Mouse (Mus musculus) layer of hippocampus, postnatal 14 days (tissue): ENCODE results near the gene Btnl6. TPM values are rescaled to one million over a fixed set of nuclear protein-coding genes. Genes with fewer than 3 reads are reported as not detected.
"Not testable (repeated sequence)": the region's sequence is repeated elsewhere in the genome, so short reads cannot be mapped to it uniquely, and the experiment has no call there.

Source experiments
- DNase-seq, 2 experiments: peaks; one replicate each; pipeline ENCODE4 v3.0.0; 2021 to 2022; ENCODE audit warnings: low spot score in 2 of 2, mixed read lengths in 1 of 2
- total RNA-seq, 2 experiments: library from RNA; stranded (reverse); gene quantifications; 2 replicates each; pipeline ENCODE4 v1.2.3; 2021

Btnl6 gene
- total RNA-seq, 2 experiments from 2014 or later, result not detected

GRCm38 (mm10) chr17:34497726-34498125, 19.4 kb downstream of the Btnl6 start:
- DNase-seq, result not testable (repeated sequence)

GRCm38 (mm10) chr17:34497319-34497718, 19.8 kb downstream of the Btnl6 start:
- DNase-seq, result not testable (repeated sequence)

- DNase-seq, result no peak
These were observed 20.6 kb downstream of the Btnl6 start for GRCm38 (mm10) chr17:34496539-34496938.

- not testable (repeated sequence) for DNase-seq
These were observed 22.0 kb downstream of the Btnl6 start for GRCm38 (mm10) chr17:34495156-34495555.

GRCm38 (mm10) chr17:34492796-34493195, 24.4 kb downstream of the Btnl6 start:
- DNase-seq, result no peak

- not testable (repeated sequence) for DNase-seq
These were observed 39.7 kb downstream of the Btnl6 start, which contains the start of gene Btnl4 for GRCm38 (mm10) chr17:34477238-34478013. Gene Btnl4 (minus strand): TSS chr17:34477318.

GRCm38 (mm10) chr17:34476427-34476826, 40.7 kb downstream of the Btnl6 start:
- no peak for DNase-seq

- no peak for DNase-seq
These were observed 42.1 kb downstream of the Btnl6 start for GRCm38 (mm10) chr17:34475060-34475459.

- DNase-seq, result no peak
These were observed 46.7 kb downstream of the Btnl6 start for GRCm38 (mm10) chr17:34470491-34470890.

- DNase-seq, result not testable (repeated sequence)
These were observed 51.2 kb downstream of the Btnl6 start for GRCm38 (mm10) chr17:34465906-34466305.

GRCm38 (mm10) chr17:34459255-34459654, 57.9 kb downstream of the Btnl6 start:
- no peak for DNase-seq

Other genes with a start within 250 kb of the Btnl6 start
- 1 to 10 TPM in 1 of 2 experiments, under 1 TPM in 1; 0.93 to 2.1 TPM for gene H2-Aa, start 229.5 kb downstream of the Btnl6 start, total RNA-seq
- 1 to 10 TPM; 1.8 to 2.1 TPM for gene H2-Eb1, start 211.5 kb downstream of the Btnl6 start, total RNA-seq
- gene H2-Eb2, start 191.7 kb downstream of the Btnl6 start, total RNA-seq, result not detected
- gene Btnl2, start 162.5 kb downstream of the Btnl6 start, total RNA-seq, result under 1 TPM; 0.48 to 0.74 TPM
- not detected for gene Btnl1, start 140.2 kb downstream of the Btnl6 start, total RNA-seq
- gene BC051142, start 118.5 kb downstream of the Btnl6 start, total RNA-seq, result 1 to 10 TPM; 4.8 to 8.2 TPM
- gene Btnl4, start 40.0 kb downstream of the Btnl6 start, total RNA-seq, result not detected
- gene Notch4, start 46.9 kb upstream of the Btnl6 start, total RNA-seq, result 10 to 100 TPM; 12.8 to 16.7 TPM
- 1 to 10 TPM; 3.1 to 3.5 TPM for gene Gpsm3, start 72.5 kb upstream of the Btnl6 start, total RNA-seq
- gene Pbx2, start 73.9 kb upstream of the Btnl6 start, total RNA-seq, result 10 to 100 TPM; 43.5 to 52.7 TPM
- gene Ager, start 80.5 kb upstream of the Btnl6 start, total RNA-seq, result 1 to 10 TPM; 1.2 to 1.5 TPM
- gene Rnf5, start 86.3 kb upstream of the Btnl6 start, total RNA-seq, result 10 to 100 TPM; 85.7 to 92.9 TPM
- 100 to 1,000 TPM; 156 to 167 TPM for gene Agpat1, start 86.9 kb upstream of the Btnl6 start, total RNA-seq
- gene Egfl8, start 98.6 kb upstream of the Btnl6 start, total RNA-seq, result 1 to 10 TPM; 4.3 to 8.7 TPM
- 10 to 100 TPM; 36.6 to 42.2 TPM for gene Ppt2, start 111.2 kb upstream of the Btnl6 start, total RNA-seq
- gene Prrt1, start 112.2 kb upstream of the Btnl6 start, total RNA-seq, result 100 to 1,000 TPM; 248 to 266 TPM
- gene Fkbpl, start 127.4 kb upstream of the Btnl6 start, total RNA-seq, result 10 to 100 TPM; 16.0 to 17.1 TPM
- 10 to 100 TPM; 80.0 to 81.9 TPM for gene Atf6b, start 129.8 kb upstream of the Btnl6 start, total RNA-seq
- 1 to 10 TPM; 4.6 to 5.4 TPM for gene Tnxb, start 153.2 kb upstream of the Btnl6 start, total RNA-seq
- 10 to 100 TPM; 11.6 to 14.0 TPM for gene C4b, start 226.5 kb upstream of the Btnl6 start, total RNA-seq